Comparison of ENCODE assay signal across 19 mouse cellular contexts in the genomic region with DNA sequence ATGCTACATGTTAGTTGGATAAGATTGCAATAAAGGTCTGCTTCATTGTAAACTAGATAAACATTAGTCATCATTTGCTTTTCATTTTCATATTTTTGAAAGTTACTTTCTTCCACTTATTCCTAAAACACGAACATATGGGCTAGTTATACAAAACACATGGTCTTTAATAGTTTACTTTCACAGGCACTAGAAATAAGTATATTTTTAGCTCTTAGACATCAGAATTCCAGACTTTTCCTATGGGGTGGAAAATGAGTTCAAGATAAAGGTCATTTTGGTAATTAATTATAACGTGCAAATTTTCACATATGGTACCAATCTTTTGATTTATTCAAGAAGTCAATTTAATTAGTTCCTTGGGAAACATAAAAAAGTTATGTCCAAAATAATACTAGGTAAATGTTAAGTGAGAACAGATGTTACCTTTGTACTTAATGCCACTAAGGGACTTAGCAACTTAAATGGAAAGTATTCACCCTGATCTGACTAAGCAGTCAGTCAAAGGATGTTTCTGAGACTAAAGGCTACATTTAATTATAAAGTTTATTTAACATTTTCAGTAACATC. TPM values are rescaled to one million over a fixed set of nuclear protein-coding genes. Genes with fewer than 3 reads are reported as not detected.
"Had no signal": no experiment of that assay in that cellular context is flagged by ENCODE, and none has a peak within 500 bp of the region (broad histone marks: within the 10 kb centered on the region; RNA-seq: fewer than 3 reads in every experiment).

No protein-coding gene starts in this region.

- H3K4me2 ChIP-seq: kidney, embryonic 15.5 days; midbrain, embryonic 11.5 days; neural tube, embryonic 13.5 days; stomach, embryonic 15.5 days had no signal

- H3K4me3 ChIP-seq: kidney, embryonic 15.5 days; neural tube, embryonic 13.5 days; stomach, embryonic 15.5 days had no signal

- H3K9me3 ChIP-seq: kidney, embryonic 15.5 days; neural tube, embryonic 13.5 days; stomach, embryonic 15.5 days had no signal

- ATAC-seq: lung, postnatal 0 days; midbrain, embryonic 16.5 days had no signal

- H3K27me3 ChIP-seq: kidney, embryonic 15.5 days; neural tube, embryonic 13.5 days; stomach, embryonic 15.5 days had no signal

- H3K4me1 ChIP-seq: kidney, embryonic 15.5 days; neural tube, embryonic 13.5 days; stomach, embryonic 15.5 days had no signal

- H3K9ac ChIP-seq: kidney, embryonic 15.5 days; liver, embryonic 14.5 days; neural tube, embryonic 13.5 days; stomach, embryonic 15.5 days had no signal

- H3K27ac ChIP-seq: kidney, embryonic 15.5 days; liver, embryonic 14.5 days; neural tube, embryonic 13.5 days; stomach, embryonic 15.5 days had no signal

- H3K36me3 ChIP-seq: neural tube, embryonic 13.5 days; stomach, embryonic 15.5 days had no signal

- DNase-seq: kidney, adult 2 months; kidney, postnatal 36 days; layer of hippocampus, adult 9-11 months; layer of hippocampus, postnatal 36 days; lung, adult 18-20 months; lung, postnatal 36 days; right cerebral cortex, postnatal 14 days had no signal

RNA-seq across cellular contexts. Expression of gene 1700019A02Rik, which starts 14.3 kb away (rescaled TPM):
- total RNA-seq: layer of hippocampus, postnatal 36 days; left cerebral cortex, adult 8-10 months; left cerebral cortex, postnatal 36 days; liver, adult 2 months; megakaryocyte progenitor cell, adult 5-6 weeks had no signal
- polyA plus RNA-seq: kidney, adult 2 months; kidney, embryonic 15.5 days; liver, adult 2 months; liver, embryonic 14.5 days; lung, postnatal 0 days; midbrain, embryonic 16.5 days; neural tube, embryonic 13.5 days; spleen, adult 2 months; stomach, embryonic 15.5 days had no signal
